Mouse (Mus musculus) embryo, embryonic 11.5 days (tissue): ENCODE measurements around the gene Gm17651.
A peak's percentile ranks its signal among the peaks of the same experiment; 100 is the strongest.

ENCODE experiments used
- DNase-seq: peaks from one replicate; pipeline ENCODE4 v3.0.0-alpha.2; 2012; ENCODE audit warnings: low read depth, low spot score

Gene Gm17651

GRCm38 (mm10) chr3:97680631-97681320, 6.3 kb upstream of the Gm17651 start:
- DNase-seq: peak; percentile 37

GRCm38 (mm10) chr3:97678416-97678815, 3.9 kb upstream of the Gm17651 start:
- DNase-seq: no peak

DNA sequence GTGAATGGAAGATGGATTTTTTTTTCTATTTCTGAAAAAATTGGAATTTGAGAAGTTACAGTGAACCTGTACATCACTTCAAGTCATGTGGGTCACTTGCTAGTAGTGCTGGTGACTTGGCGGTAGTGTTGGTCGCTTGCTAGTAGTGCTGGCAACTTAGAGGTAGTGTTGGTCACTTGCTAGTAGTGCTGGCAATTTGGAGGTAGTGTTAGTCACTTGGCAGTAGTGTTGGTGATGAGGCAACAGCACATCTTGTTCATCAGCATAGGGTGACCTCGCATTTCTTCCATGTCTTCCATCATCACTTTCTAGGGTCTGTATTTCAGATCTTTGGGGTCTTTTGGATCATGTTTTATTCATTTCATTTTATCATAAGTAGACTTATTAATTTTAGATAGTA, 1.6 kb upstream of the Gm17651 start:
- no peak for DNase-seq

- DNase-seq: no peak
Measured at GRCm38 (mm10) chr3:97667093-97667675, 7.3 kb downstream of the Gm17651 start.

- DNase-seq: no peak
Measured at GRCm38 (mm10) chr3:97666154-97666553, 8.3 kb downstream of the Gm17651 start.

- no peak for DNase-seq
Measured at GRCm38 (mm10) chr3:97665525-97665924, 9.0 kb downstream of the Gm17651 start.

DNA sequence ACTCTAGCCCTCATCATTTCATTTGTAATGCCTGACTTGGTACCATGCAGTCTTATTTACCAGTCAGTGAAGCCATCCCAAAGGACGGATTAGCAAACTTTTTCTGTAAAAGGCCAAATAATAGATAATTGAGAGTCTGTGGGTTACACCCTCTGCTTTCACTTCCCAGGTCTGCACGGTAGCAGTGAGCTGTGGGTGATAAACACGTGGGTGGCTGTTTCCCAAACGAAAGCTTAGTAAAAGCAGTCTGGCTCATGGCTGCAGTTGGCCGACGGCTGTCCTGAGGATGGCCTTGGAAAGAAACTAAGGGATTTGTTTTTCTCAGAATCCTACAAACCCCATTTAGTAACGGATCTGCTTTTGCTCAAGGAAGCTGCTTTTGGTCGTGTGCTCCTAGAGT, 13.3 kb downstream of the Gm17651 start:
- DNase-seq: no peak

DNA sequence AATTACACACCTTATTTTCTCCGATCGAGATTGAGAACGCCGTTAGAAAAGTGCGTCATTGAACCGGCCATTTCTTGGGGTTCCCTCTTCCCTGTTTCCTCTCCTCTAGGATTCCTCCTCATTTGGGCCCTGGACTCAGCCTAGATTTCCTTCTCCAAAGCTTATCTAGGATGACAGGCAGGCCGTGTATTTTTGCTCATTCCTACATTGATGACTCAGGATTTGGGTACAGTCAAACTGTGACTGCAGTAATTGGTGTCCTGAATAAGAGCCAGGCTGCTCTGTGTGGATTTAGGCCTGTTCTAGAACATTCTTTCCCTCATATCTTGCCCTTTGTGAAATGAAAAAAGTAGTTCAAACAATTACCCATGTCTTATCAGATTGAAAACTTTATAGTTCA, 14.7 kb downstream of the Gm17651 start:
- DNase-seq: no peak

- no peak for DNase-seq
Measured at GRCm38 (mm10) chr3:97658426-97659193, 15.9 kb downstream of the Gm17651 start.

- DNase-seq: peak; percentile 94
Measured at GRCm38 (mm10) chr3:97657655-97658411, 16.7 kb downstream of the Gm17651 start, which contains the start of gene Prkab2. Gene Prkab2, plus strand, starts transcription at chr3:97658193.

DNA sequence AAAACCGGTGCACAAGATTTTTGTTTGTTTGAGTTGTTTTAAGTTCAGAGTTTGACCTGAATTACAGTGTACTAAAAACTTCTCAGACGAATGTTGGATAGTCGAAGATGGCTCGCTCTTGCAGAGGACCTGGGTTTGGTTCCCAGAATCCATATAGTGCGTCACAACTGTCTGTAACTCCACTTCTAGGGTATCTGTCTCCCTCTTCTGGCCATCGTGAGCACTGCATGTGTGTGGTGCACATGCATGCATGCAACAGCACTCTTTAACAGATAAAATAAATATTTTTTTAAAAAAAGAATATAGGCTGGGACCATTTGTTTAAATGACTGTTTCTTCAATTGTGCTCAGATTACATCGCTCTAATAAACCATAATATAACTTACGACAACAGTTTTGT, 19.6 kb downstream of the Gm17651 start:
- DNase-seq: no peak

GRCm38 (mm10) chr3:97653781-97654180, 20.7 kb downstream of the Gm17651 start:
- DNase-seq: no peak

- DNase-seq: no peak
Measured at GRCm38 (mm10) chr3:97651604-97652003, 22.9 kb downstream of the Gm17651 start.

DNA sequence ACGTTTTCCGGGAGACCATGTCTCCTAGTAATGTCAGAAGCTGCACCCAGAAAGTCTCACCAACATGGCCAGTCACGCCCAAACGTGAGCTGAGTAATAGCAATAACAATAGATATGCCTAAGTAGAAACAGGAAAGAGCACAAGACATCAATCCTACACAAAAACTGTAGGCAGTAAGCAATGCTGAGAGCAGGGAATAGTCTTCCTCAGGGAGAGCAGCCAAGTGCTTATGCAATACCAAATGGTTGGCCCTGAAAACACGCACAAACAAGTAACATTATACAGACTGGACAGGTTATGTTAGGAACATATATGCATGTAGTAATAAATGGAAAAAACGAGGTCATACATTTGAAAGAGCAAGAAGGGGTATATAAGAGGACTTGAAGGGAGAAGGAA, 25.0 kb downstream of the Gm17651 start:
- no peak for DNase-seq

GRCm38 (mm10) chr3:97649022-97649421, 25.5 kb downstream of the Gm17651 start:
- no peak for DNase-seq

DNA sequence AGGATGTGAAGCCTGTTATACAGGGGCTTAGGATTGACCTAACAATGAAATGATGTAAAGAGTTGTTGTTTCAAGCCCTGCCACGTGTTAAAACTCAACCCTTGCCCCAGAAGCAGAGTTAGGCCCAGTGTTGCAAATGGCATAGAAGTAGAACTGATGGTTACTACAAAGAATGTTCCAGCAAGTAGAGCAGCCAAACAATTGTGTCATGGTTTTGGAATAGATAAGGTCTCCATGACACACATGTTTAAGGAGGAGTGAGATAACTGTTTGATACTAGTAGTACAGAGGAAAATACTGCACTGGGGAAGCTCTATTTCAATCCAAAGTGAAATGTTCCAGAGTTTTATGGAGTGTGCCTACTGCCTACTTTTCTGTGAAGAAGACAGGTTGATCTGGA, 26.0 kb downstream of the Gm17651 start:
- DNase-seq: no peak

GRCm38 (mm10) chr3:97642001-97642400, 32.5 kb downstream of the Gm17651 start:
- no peak for DNase-seq

GRCm38 (mm10) chr3:97641396-97641795, 33.1 kb downstream of the Gm17651 start:
- DNase-seq: no peak

- no peak for DNase-seq
Measured at GRCm38 (mm10) chr3:97634288-97634761, 40.2 kb downstream of the Gm17651 start.

GRCm38 (mm10) chr3:97633456-97633855, 41.0 kb downstream of the Gm17651 start:
- no peak for DNase-seq

- no peak for DNase-seq
Measured at GRCm38 (mm10) chr3:97631258-97631860, 43.1 kb downstream of the Gm17651 start.
